Mouse (Mus musculus): ENCODE results near the gene Rpap1.

- TF ChIP-seq POLR2A (IDR thresholded peaks at IDR 0.05; ENCODE audit: insufficient read length, low read depth) (no peak), CEBPB (IDR thresholded peaks at IDR 0.05; ENCODE audit: insufficient read depth, poor library complexity, severe bottlenecking) (no peak), POLR2AphosphoS2 (IDR thresholded peaks at IDR 0.05; ENCODE audit: insufficient read length, low read depth) (no peak), REST (IDR thresholded peaks at IDR 0.05; ENCODE audit: insufficient read depth, insufficient read length) (no peak), USF1 (IDR thresholded peaks at IDR 0.05; ENCODE audit: low read depth) (no peak), SRF (IDR thresholded peaks at IDR 0.05; ENCODE audit: control insufficient read depth, insufficient read length, low read depth) (no peak), MYOG (IDR thresholded peaks at IDR 0.05; ENCODE audit: control insufficient read depth in 1 of 3, insufficient read depth in 1 of 3, insufficient read length in 2 of 3, low read depth in 2 of 3) (no peak), TCF3 (IDR thresholded peaks at IDR 0.05; ENCODE audit: insufficient read length, low read depth) (no peak), MYOD1 (IDR thresholded peaks at IDR 0.05; ENCODE audit: control insufficient read depth in 1 of 3, insufficient read length in 2 of 3, low read depth in 2 of 3) (no peak)
These were observed 13.8 kb upstream of the Rpap1 start for GRCm38 (mm10) chr2:119800876-119801846.

Data from myocyte (in vitro differentiated cells).